Mouse (Mus musculus) MN1 (cell line): Measurements from ENCODE around the gene Atp6v1e2.

Source experiments
- DNase-seq: peaks from one replicate; pipeline ENCODE4 v3.0.0-alpha.2; 2016; ENCODE audit warnings: low spot score

Atp6v1e2 gene

DNA sequence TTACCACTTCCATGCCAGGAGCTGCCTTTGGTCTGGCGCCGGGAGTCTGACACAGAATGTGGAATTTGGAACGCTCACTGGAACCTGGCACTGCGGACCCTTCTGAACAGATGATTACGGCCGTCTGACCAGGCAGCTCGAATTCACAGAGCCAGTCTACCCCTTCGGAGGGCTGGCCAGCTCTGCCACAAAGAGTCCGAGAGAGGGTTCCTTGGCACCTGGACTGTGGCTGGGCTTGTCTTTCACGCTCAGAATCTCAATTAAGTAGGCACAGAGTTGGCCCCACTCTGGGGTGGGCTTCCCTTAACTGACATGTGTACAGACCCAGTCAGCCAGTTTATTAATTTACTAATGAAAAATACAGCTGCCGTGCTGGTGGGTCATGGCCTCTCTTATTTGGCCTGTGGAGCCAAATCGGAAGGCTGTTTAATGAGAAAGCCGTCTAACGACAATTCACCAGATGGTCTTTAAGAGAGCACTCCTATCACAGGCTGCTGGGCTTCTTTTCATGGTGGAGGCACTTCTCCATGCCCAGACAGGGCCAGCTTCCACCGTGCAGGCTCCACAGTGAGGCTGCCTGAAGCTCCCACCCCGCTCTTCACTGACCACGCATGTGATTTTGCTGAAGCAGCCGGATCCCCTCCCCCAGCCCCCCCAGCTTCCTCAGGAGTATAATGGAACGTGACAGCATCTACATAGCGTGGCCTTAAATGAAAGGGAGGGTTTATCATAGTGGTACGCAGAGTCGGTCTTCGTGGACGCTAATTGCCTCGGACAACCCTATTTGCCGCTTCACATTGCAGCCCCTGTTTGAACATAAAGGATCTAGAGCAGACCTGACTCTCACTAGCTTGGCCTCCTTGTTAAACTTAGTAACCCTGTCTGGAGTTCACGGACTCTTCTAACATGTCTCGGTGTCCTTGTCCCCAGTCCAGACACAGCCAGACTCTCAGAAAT is at the start of gene Atp6v1e2:
Gene Atp6v1e2 (minus strand): TSS at position 58 of the 957 bp plus-strand sequence.
- DNase-seq, result no peak

DNA sequence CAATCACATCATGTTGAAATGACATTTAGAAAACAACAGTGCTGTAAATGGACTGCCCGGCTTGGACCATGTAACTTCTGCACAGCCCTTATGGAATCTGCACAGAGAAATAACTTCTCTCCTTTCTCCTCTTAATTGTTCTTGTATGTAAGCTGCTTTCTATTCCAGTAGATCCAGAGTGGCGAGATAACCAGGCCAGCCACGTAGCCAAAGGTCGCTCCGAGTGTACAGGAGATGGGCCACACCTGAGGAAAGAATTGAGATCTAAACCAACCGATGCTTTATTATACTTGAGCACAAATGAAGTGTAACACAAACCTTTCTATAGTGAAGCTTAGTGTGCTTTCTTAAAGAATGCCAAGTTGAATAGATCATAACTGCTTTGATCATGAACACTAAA is 49.6 kb upstream of the Atp6v1e2 start:
- no peak for DNase-seq

DNA sequence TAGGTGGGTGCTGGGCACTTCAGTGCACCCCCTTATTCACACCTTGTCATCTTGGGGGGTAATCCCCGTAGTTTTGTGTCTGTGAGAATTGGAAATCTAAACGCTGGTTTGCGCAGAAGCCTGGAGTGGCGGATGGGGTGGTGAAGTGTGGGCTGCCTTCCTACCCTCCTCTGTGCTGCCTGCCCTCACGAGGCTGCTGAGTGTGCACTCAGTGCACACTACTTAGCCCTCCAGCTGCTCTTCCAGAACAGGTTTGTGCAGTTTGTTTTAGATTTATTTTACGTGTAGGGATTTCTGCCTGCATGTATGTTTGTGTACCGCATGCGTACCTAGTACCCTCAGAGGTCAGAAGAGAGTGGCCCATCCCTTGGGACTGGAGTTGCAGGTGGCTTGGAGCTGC is 43.6 kb upstream of the Atp6v1e2 start:
- no peak for DNase-seq

DNA sequence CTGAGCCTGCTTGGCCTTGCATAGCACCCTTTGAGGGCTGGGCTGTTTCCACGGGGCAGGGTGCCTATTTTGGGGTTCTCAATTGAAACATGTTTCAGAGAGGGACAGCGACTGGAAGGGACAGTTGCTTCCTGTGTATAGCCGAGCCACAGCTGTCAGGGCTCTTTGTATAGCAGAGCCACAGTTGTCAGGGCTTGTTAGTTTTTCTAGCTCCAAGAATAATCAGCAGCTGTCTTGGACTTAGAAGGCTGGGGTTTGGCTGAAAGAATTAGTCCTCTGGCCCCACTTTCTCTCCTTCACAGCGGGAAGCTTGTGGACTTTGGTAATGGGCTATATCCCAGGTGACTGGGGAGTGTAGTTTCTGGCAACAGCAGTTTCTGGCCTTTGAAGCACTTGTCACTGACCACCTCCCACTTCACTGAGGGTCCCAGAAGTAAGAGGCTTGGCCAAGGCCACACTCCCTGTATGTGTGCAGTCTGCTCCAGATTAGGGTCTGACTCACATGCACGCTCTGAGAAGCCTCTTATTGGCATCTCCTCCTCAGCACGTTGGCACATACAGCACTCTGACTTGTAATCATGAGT is 41.0 kb upstream of the Atp6v1e2 start:
- no peak for DNase-seq

DNA sequence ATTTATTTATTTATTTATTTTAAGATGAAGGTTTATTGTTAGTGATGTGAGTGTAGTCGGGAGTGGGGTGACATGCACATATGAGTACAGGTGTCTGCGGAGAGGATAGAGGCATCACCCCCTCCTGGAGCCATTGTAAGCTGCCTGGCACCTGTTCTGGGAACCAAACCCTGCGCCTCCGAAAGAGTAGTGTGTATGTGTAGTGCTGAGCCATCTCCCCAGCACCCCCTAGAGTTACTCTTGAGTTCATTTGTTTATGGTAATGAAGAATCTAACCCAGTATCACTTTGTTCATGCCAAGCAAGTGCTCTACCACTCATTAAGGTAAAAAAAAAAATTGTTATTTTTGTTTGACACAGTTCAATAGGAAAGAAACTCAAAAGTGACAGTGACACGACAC is 40.5 kb upstream of the Atp6v1e2 start:
- DNase-seq, result no peak

DNA sequence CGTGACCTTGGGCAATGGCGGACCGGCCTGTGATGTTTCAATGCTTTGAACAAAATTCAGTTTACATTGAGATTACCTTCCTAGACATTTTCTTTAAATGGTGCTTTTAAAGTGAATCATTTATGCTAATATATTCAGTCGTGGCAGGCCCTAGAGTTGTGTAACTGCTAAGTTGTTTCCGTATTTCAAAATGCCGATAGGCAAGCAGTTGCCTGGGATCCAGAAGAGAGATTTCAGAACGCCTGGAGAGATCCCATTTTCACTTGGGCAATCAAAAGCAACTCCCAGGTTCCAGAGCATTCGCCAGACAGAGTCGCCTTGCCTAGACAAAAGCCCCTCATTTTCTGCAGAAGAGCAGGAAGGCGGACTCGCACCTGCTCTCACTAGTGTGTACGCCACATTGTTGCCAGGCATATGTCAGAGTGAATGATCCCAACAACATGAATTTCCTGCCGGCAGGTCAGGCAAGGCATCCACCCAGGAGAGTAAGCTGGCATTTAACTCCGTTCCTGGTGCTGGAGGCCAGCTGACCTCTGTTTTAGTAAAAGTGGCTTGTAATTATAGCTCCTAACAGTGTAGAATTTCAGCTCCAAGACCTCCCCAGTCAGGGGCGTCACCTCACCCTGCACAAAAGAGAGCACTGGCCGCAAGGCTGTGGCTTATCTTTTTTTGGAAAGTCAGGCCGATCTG is 38.9 kb upstream of the Atp6v1e2 start:
- DNase-seq, result no peak

DNA sequence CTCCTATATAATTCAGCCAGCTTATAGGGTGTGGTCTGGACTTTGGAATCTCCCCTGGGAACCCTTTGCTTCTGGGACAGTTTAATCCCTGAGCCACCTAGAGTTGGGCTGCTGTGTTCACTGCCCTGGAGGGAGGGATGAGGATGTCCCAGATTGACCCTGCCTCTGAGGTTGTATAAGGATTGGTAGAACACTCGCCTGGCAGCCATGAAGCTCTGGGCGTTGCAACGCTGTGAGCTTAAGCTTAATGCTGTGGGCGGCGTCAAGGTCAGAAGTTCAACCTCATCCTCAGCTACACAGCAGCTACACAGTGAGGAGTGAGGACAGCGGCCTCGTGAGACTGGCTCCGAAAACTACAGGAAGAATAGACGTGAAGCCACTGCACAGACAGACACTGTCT is 34.8 kb upstream of the Atp6v1e2 start:
- DNase-seq, result no peak

- no peak for DNase-seq
Measured at GRCm38 (mm10) chr17:86981701-86982100, 34.0 kb upstream of the Atp6v1e2 start.

DNA sequence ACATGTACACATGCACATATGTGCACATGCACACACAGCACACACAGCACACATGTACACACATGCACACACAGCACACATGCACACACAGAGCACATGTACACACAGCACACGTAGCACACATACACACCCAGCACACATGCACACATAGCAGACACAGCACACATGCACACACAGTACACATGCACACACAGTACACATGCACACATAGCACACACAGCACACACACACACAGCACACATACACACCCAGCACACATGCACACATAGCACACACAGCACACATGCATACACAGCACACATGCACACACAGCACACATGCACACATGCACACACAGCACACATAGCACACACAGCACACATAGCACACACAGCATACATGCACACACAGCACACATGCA is 33.5 kb upstream of the Atp6v1e2 start:
- no peak for DNase-seq

GRCm38 (mm10) chr17:86978496-86978895 is 30.8 kb upstream of the Atp6v1e2 start:
- DNase-seq, result no peak

DNA sequence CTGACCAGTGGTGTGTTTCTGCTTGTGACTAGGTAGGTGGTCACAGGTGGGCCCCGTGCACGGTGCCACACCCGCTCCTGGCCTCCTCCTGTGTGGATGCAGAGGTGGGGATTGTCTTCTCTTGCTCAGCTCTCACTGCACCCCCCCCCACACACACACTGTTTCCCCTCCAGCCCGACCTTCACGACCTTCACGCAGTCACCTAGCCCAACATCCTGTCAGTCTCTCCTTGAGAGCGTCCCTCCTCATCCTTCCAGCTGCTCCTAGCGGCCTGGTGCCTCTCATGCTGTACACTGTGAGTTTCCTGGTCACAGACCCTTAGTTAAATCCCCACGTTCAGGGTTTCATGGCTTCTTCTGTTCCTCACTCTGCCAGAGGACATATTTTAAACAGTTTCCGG is 28.7 kb upstream of the Atp6v1e2 start:
- no peak for DNase-seq

GRCm38 (mm10) chr17:86973097-86973496 is 25.4 kb upstream of the Atp6v1e2 start:
- DNase-seq, result no peak

DNA sequence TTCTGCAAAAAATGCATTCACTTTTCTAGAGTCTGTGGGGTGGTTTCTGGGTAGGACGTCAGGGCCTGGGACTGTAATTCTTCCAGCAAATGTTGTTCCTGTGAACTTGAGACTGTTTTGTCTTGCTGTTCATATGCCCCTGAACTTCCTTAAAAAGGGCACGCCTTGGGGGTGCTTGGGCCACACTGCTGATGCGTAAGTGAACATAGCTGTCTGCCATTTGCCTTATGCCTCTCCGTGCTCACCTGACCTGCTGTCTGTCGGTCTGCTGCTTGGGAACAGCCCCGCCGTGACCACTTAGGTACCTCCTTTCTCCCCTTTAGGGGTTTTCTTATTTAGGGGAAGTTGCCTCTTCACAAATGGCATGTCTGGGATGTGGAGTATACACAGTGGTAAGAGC is 24.2 kb upstream of the Atp6v1e2 start:
- DNase-seq, result no peak

- DNase-seq, result no peak
Measured at GRCm38 (mm10) chr17:86971036-86971435, 23.3 kb upstream of the Atp6v1e2 start.

- no peak for DNase-seq
Measured at GRCm38 (mm10) chr17:86970026-86970750, 22.5 kb upstream of the Atp6v1e2 start.

DNA sequence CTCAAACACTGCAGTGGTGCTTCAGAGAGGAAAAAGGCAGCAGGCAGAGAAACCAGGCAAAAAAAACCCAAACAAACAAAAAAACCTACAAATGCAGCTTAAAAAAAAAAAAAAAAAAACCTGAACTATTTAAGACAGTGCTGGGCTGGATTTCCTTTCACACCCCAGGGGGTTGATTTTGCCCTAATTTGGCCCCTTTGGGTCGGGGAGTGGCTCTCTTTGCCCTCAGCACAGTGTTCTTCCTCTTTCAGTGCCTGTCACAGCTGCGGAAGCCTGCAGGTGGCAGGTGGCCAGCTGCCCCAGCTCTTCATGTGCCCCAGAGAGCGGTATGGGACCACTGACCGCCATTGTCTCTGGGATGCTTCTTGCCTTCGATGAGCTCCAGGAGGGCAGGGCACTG is 21.9 kb upstream of the Atp6v1e2 start:
- DNase-seq, result no peak

DNA sequence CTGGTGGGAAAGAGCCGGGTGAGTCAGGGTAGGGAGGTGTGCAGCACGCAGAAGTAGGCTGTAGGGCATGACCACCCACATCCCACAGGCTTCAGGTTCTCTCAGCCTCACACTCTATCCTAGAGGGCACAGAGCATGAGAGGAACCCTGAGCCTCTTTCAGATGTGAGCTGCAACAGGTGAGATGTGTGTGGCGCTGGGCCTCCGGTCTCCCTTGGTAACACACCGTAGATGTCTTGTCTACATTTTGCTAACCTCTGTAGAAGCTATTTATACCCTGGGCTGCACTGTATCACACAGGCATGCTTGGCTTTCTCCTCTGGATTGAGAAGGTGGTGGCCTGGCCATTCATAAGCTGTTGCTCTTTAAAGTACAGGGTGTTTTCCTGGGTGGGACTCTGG is 20.9 kb upstream of the Atp6v1e2 start:
- no peak for DNase-seq

GRCm38 (mm10) chr17:86967536-86968525 is 20.1 kb upstream of the Atp6v1e2 start:
- no peak for DNase-seq

DNA sequence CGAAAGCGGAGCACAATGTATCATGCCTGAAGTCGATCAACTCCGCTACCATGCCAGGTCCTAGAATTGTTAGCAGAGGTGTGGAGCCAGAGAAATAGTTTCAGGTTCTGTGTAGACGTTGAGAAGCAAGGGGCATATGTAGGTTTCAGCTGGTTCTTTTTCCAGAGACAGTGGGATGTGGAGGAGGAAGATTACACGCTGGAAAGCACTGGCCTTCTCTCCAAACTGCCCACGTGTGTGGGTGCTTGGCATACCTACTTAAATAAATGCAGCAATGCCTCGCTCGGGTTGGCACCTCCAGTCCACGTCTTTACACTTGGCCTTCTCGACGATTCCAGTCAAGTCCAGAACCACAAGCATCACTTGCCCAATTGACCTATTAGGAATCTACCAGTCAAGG is 19.4 kb upstream of the Atp6v1e2 start:
- DNase-seq, result no peak

DNA sequence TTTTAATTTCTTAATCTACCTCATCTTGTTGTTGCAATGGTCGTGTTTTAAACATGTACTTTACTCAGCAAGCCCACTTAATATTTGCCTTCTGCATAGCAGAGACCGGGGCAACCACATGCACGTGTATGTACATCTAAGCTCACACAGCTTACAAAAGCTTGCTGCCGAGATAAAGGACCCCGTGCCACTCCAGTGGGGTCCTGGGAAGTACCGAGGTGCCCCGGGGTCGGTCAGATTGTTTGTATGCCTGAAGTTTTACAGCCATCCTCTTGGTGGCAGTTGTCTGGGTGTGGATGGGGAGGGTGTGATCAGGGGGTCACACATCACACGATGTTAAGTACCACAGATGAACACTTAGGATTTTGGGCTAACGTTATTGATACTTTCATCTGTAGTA is 18.3 kb upstream of the Atp6v1e2 start:
- no peak for DNase-seq

GRCm38 (mm10) chr17:86965121-86965520 is 17.4 kb upstream of the Atp6v1e2 start:
- no peak for DNase-seq
